18 mouse cellular contexts compared by ENCODE assay signal in genomic region chr2:45239001-45239400, GRCm38 (mm10).
A peak's percentile ranks its signal among the peaks of the same experiment; 100 is the strongest.
DNase-seq lines count a peak whose midpoint lies in the region; ATAC-seq and TF ChIP-seq lines count a peak whose summit lies in the region.
"Had no signal": no experiment of that assay in that cellular context is flagged by ENCODE, and none has a peak within 500 bp of the region (broad histone marks: within the 10 kb centered on the region; RNA-seq: fewer than 3 reads in every experiment).

No protein-coding gene starts in this region.

- TF ChIP-seq CTCF in bone marrow, adult 2 months (IDR thresholded peaks at IDR 0.05; ENCODE audit: control insufficient read depth, insufficient read depth, low read length) = no peak
- no peak for TF ChIP-seq CTCF in liver, postnatal 0 days (IDR thresholded peaks at IDR 0.05; ENCODE audit: low read depth)

- no peak overlapping the region for H3K9ac ChIP-seq in heart, embryonic 12.5 days
- H3K9ac ChIP-seq in liver, postnatal 0 days (replicated peaks) = no peak overlapping the region
- H3K9ac ChIP-seq in midbrain, embryonic 14.5 days (replicated peaks; ENCODE audit: low read length) = no peak overlapping the region
- H3K9ac ChIP-seq: embryonic facial prominence, embryonic 13.5 days; hindbrain, embryonic 15.5 days; liver, embryonic 14.5 days; neural tube, embryonic 13.5 days had no signal

- H3K9me3 ChIP-seq in heart, embryonic 12.5 days (replicated peaks) = no peaks in the 10 kb centered on the region
- no peaks in the 10 kb centered on the region for H3K9me3 ChIP-seq in heart, embryonic 10.5 days
- H3K9me3 ChIP-seq in liver, postnatal 0 days (ENCODE audit: low read length) = no peaks in the 10 kb centered on the region
- H3K9me3 ChIP-seq in midbrain, embryonic 14.5 days (ENCODE audit: control insufficient read depth, low read length) = no peaks in the 10 kb centered on the region
- H3K9me3 ChIP-seq: embryonic facial prominence, embryonic 13.5 days; hindbrain, embryonic 15.5 days; neural tube, embryonic 13.5 days had no signal

- no peaks in the 10 kb centered on the region for H3K36me3 ChIP-seq in heart, embryonic 12.5 days
- no peaks in the 10 kb centered on the region for H3K36me3 ChIP-seq in heart, embryonic 10.5 days
- no peaks in the 10 kb centered on the region for H3K36me3 ChIP-seq in liver, postnatal 0 days (replicated peaks; ENCODE audit: insufficient read depth, low read length)
- H3K36me3 ChIP-seq in midbrain, embryonic 14.5 days (ENCODE audit: control insufficient read depth, insufficient read depth, low read length) = no peaks in the 10 kb centered on the region
- H3K36me3 ChIP-seq: embryonic facial prominence, embryonic 13.5 days; hindbrain, embryonic 15.5 days; neural tube, embryonic 13.5 days had no signal

- H3K4me3 ChIP-seq in heart, embryonic 12.5 days = no peak overlapping the region
- H3K4me3 ChIP-seq in bone marrow, adult 2 months (replicated peaks; ENCODE audit: control insufficient read depth, low read depth, low read length) = no peak overlapping the region
- no peak overlapping the region for H3K4me3 ChIP-seq in heart, embryonic 10.5 days
- H3K4me3 ChIP-seq in liver, postnatal 0 days (ENCODE audit: low read depth, low read length) = no peak overlapping the region
- no peak overlapping the region for H3K4me3 ChIP-seq in midbrain, embryonic 14.5 days (replicated peaks; ENCODE audit: low read depth, low read length)
- H3K4me3 ChIP-seq: embryonic facial prominence, embryonic 13.5 days; hindbrain, embryonic 15.5 days; neural tube, embryonic 13.5 days had no signal

- ATAC-seq in heart, embryonic 12.5 days (ENCODE audit: insufficient number of reproducible peaks, low FRiP score) = no peak
- ATAC-seq in liver, postnatal 0 days = no peak
- no peak for ATAC-seq in midbrain, embryonic 14.5 days (ENCODE audit: low FRiP score, low TSS enrichment)
- ATAC-seq: Patski had no signal

- peaks cover 19% of the 10 kb centered on the region for H3K4me1 ChIP-seq in heart, embryonic 12.5 days (replicated peaks)
- H3K4me1 ChIP-seq in bone marrow, adult 2 months (ENCODE audit: control insufficient read depth, insufficient read depth, low read length) = peaks cover 4% of the 10 kb centered on the region
- peaks cover 18% of the 10 kb centered on the region for H3K4me1 ChIP-seq in heart, embryonic 10.5 days
- H3K4me1 ChIP-seq in liver, postnatal 0 days (ENCODE audit: insufficient read depth) = peaks cover 12% of the 10 kb centered on the region
- H3K4me1 ChIP-seq in midbrain, embryonic 14.5 days (ENCODE audit: control insufficient read depth, insufficient read depth, low read length) = no peaks in the 10 kb centered on the region
- H3K4me1 ChIP-seq: embryonic facial prominence, embryonic 13.5 days; hindbrain, embryonic 15.5 days; neural tube, embryonic 13.5 days had no signal

- TF ChIP-seq EP300 in liver, postnatal 0 days (IDR thresholded peaks at IDR 0.05; ENCODE audit: low read depth) = no peak

- no peak for TF ChIP-seq POLR2A in bone marrow, adult 2 months (IDR thresholded peaks at IDR 0.05; ENCODE audit: borderline replicate concordance, control insufficient read depth, low read depth, low read length)

- no peaks in the 10 kb centered on the region for H3K27me3 ChIP-seq in heart, embryonic 12.5 days (replicated peaks)
- no peaks in the 10 kb centered on the region for H3K27me3 ChIP-seq in heart, embryonic 10.5 days (ENCODE audit: insufficient read depth, poor library complexity, severe bottlenecking)
- H3K27me3 ChIP-seq in liver, postnatal 0 days (ENCODE audit: insufficient read depth, low read length) = no peaks in the 10 kb centered on the region
- H3K27me3 ChIP-seq in midbrain, embryonic 14.5 days (ENCODE audit: control insufficient read depth, insufficient read depth, low read length) = no peaks in the 10 kb centered on the region
- H3K27me3 ChIP-seq: embryonic facial prominence, embryonic 13.5 days; hindbrain, embryonic 15.5 days; neural tube, embryonic 13.5 days; Patski had no signal

- no peak overlapping the region; the same call in 1 of the 2 replicates for H3K4me2 ChIP-seq in heart, embryonic 12.5 days
- H3K4me2 ChIP-seq in liver, postnatal 0 days (ENCODE audit: low read depth, low read length) = no peak overlapping the region
- H3K4me2 ChIP-seq in midbrain, embryonic 14.5 days (ENCODE audit: low read length) = no peak overlapping the region
- H3K4me2 ChIP-seq: embryonic facial prominence, embryonic 13.5 days; hindbrain, embryonic 15.5 days; neural tube, embryonic 13.5 days had no signal

- no peak overlapping the region for H3K27ac ChIP-seq in heart, embryonic 12.5 days (ENCODE audit: poor library complexity, severe bottlenecking)
- H3K27ac ChIP-seq in bone marrow, adult 2 months (ENCODE audit: control insufficient read depth, insufficient read depth, low read depth, low read length, poor library complexity) = peak overlapping the region; percentile 46; the same call in 1 of the 2 replicates
- peak overlapping the region; percentile 47; the same call in 1 of the 2 replicates for H3K27ac ChIP-seq in heart, embryonic 10.5 days
- H3K27ac ChIP-seq in liver, postnatal 0 days (ENCODE audit: low read depth) = 0 out of 2 replicates have a peak overlapping the region, but pooled peaks have one; percentile 12
- H3K27ac ChIP-seq in midbrain, embryonic 14.5 days (replicated peaks; ENCODE audit: low read depth, low read length) = no peak overlapping the region
- H3K27ac ChIP-seq: embryonic facial prominence, embryonic 13.5 days; hindbrain, embryonic 15.5 days; liver, embryonic 14.5 days; neural tube, embryonic 13.5 days; stomach, postnatal 0 days had no signal

- peak; percentile 66 to 72 for DNase-seq in heart, adult 18-20 months
- DNase-seq in heart, embryonic 10.5 days (ENCODE audit: low spot score) = no peak
- DNase-seq in liver, postnatal 0 days = no peak
- no peak for DNase-seq in midbrain, embryonic 14.5 days
- no peak for DNase-seq in cerebellum, postnatal 36 days
- DNase-seq: cerebellum, adult 11-12 months; kidney, adult 11 months; kidney, postnatal 10 days; spleen, adult 18-20 months; thymus, postnatal 14 days had no signal

- 61% methylated on average over 6 of the region's 6 CpGs for WGBS in heart, embryonic 12.5 days
- WGBS in bone marrow, adult 2 months = 55% methylated on average over 6 of the region's 6 CpGs
- 69% methylated on average over 6 of the region's 6 CpGs for WGBS in heart, embryonic 10.5 days
- 58% methylated on average over 6 of the region's 6 CpGs for WGBS in liver, postnatal 0 days (ENCODE audit: insufficient replicate concordance)
- WGBS in midbrain, embryonic 14.5 days = 93% methylated on average over 6 of the region's 6 CpGs

Comparison
In these comparisons a context has a peak if more than half of its experiments do, and no peak if none do; other contexts are left out.
1. DNase-seq: peak in heart, adult 18-20 months (2 of 2); none in heart, embryonic 10.5 days (single experiment), liver, postnatal 0 days (single experiment), midbrain, embryonic 14.5 days (single experiment) and cerebellum, postnatal 36 days (0 of 2).
2. H3K27ac ChIP-seq: peak in bone marrow, adult 2 months (single experiment), heart, embryonic 10.5 days (single experiment) and liver, postnatal 0 days (single experiment); none in heart, embryonic 12.5 days (single experiment) and midbrain, embryonic 14.5 days (single experiment).